Mouse (Mus musculus) forebrain, embryonic 12.5 days (tissue): ENCODE measurements around the gene Cds1. TPM values are rescaled to one million over a fixed set of nuclear protein-coding genes. Genes with fewer than 3 reads are reported as not detected.

Experiments used
- ATAC-seq: fragments of 200-750 bp; cut with Nextera tagmentation; 2 replicates; pipeline ENCODE4 v1.8.0; 2017; ENCODE audit warnings: moderate TSS enrichment; ENCODE audit not compliant: low FRiP score
- H3K27ac ChIP-seq: fragments of 300-500 bp; sonication (generic); 2 replicates; pipeline ENCODE4 v1.5.1; 2016; ENCODE audit warnings: mild to moderate bottlenecking
- H3K27me3 ChIP-seq: fragments of 300-500 bp; sonication (generic); 2 replicates; pipeline ENCODE4 v1.6.1; 2016; ENCODE audit warnings: mild to moderate bottlenecking
- H3K36me3 ChIP-seq: fragments of 300-500 bp; sonication (generic); replicated peaks from 2 replicates; pipeline ENCODE4 v1.6.1; 2016; ENCODE audit warnings: mild to moderate bottlenecking
- H3K4me1 ChIP-seq: fragments of 300-500 bp; sonication (generic); 2 replicates; pipeline ENCODE4 v1.6.1; 2016
- H3K4me2 ChIP-seq: fragments of 300-500 bp; sonication (generic); 2 replicates; pipeline ENCODE4 v1.6.1; 2016; ENCODE audit warnings: mild to moderate bottlenecking, moderate library complexity
- H3K4me3 ChIP-seq: fragments of 300-500 bp; sonication (generic); replicated peaks from 2 replicates; pipeline ENCODE4 v1.5.1; 2016; ENCODE audit warnings: mild to moderate bottlenecking
- H3K9ac ChIP-seq: fragments of 300-500 bp; sonication (generic); 2 replicates; pipeline ENCODE4 v1.6.1; 2016; ENCODE audit warnings: mild to moderate bottlenecking
- H3K9me3 ChIP-seq: fragments of 300-500 bp; sonication (generic); 2 replicates; pipeline ENCODE4 v1.6.1; 2016
- WGBS: fragments of 180-500 bp; shearing (Covaris S2); methylation state at CpG from one replicate; pipeline ENCODE4 v1.1.7; 2016; 5-methylcytosine and 5-hydroxymethylcytosine counted together
- polyA plus RNA-seq: library from polyadenylated mRNA; unstranded; fragments of >200 nt; fragmentation: Nextera tagmentation; extraction: Ambion mirVana; gene quantifications from 2 replicates; pipeline ENCODE4 v1.2.1, GENCODE M21; 2016

The Cds1 gene
- polyA plus RNA-seq, 1 experiment from 2014 or later, result 1.5 TPM

DNA sequence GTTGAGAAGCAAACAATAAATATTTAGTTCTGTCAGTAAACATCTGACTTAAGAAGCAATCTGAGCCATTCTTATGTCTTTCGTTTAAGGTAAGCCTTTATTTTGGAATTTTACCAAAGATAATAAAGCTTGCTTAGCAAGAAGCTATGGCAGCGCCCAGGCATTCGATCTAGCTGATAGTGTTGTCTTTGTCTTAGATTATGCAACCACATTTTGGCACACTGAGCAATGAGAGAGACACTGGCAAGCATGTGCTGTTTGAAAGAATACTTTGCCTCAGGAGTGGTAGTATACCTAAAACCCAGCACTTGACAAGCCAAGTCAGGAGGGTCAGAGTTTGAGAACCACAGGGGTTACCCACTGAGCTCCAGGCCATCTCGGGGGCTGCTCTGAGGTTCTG is 16.0 kb downstream of the Cds1 start:
- Histone ChIP-seq H3K4me2 (no peak overlapping the region), H3K27ac (no peak overlapping the region), H3K9me3 (no peaks in the 10 kb centered on the region), H3K4me3 (no peak overlapping the region), H3K36me3 (no peaks in the 10 kb centered on the region), H3K9ac (no peak overlapping the region), H3K4me1 (no peaks in the 10 kb centered on the region), H3K27me3 (no peaks in the 10 kb centered on the region)
- ATAC-seq, result no peak
- WGBS, result 89% methylated on average over 4 of the region's 4 CpGs

GRCm38 (mm10) chr5:101784328-101784727 is 19.4 kb downstream of the Cds1 start:
- H3K4me2 ChIP-seq, result no peak overlapping the region

GRCm38 (mm10) chr5:101784787-101785186 is 19.9 kb downstream of the Cds1 start:
- WGBS, result 84% methylated on average over 2 of the region's 2 CpGs
- no peaks in the 10 kb centered on the region for H3K9me3 ChIP-seq
- ATAC-seq, result no peak
- no peak overlapping the region for H3K9ac ChIP-seq
- no peak overlapping the region for H3K4me3 ChIP-seq
- H3K4me1 ChIP-seq, result no peaks in the 10 kb centered on the region
- no peak overlapping the region for H3K4me2 ChIP-seq
- H3K27ac ChIP-seq, result no peak overlapping the region
- H3K36me3 ChIP-seq, result no peaks in the 10 kb centered on the region
- no peaks in the 10 kb centered on the region for H3K27me3 ChIP-seq

More at GRCm38 (mm10) chr5:101784328-101784727, 19.4 kb downstream of the Cds1 start:
- Histone ChIP-seq H3K27me3 (no peaks in the 10 kb centered on the region), H3K4me1 (no peaks in the 10 kb centered on the region), H3K9me3 (no peaks in the 10 kb centered on the region), H3K4me3 (no peak overlapping the region), H3K27ac (no peak overlapping the region), H3K36me3 (no peaks in the 10 kb centered on the region), H3K9ac (no peak overlapping the region)
- WGBS, result 89% methylated on average over 3 of the region's 3 CpGs
- ATAC-seq, result no peak

GRCm38 (mm10) chr5:101785921-101786614 is 21.1 kb downstream of the Cds1 start:
- WGBS, result 63% methylated on average over 4 of the region's 4 CpGs
- no peaks in the 10 kb centered on the region for H3K9me3 ChIP-seq
- no peaks in the 10 kb centered on the region for H3K27me3 ChIP-seq
- no peak overlapping the region for H3K4me3 ChIP-seq
- no peak overlapping the region for H3K27ac ChIP-seq
- no peak for ATAC-seq
- H3K36me3 ChIP-seq, result no peaks in the 10 kb centered on the region
- no peaks in the 10 kb centered on the region for H3K4me1 ChIP-seq
- H3K4me2 ChIP-seq, result no peak overlapping the region
- no peak overlapping the region for H3K9ac ChIP-seq

GRCm38 (mm10) chr5:101789770-101790169 is 24.8 kb downstream of the Cds1 start:
- Histone ChIP-seq H3K9me3 (no peaks in the 10 kb centered on the region), H3K4me2 (no peak overlapping the region), H3K27ac (no peak overlapping the region), H3K36me3 (no peaks in the 10 kb centered on the region), H3K9ac (no peak overlapping the region), H3K4me1 (no peaks in the 10 kb centered on the region), H3K27me3 (no peaks in the 10 kb centered on the region), H3K4me3 (no peak overlapping the region)
- ATAC-seq, result no peak

- Histone ChIP-seq H3K27ac (no peak overlapping the region), H3K27me3 (no peaks in the 10 kb centered on the region), H3K9ac (no peak overlapping the region), H3K36me3 (no peaks in the 10 kb centered on the region), H3K4me3 (no peak overlapping the region), H3K4me1 (no peaks in the 10 kb centered on the region), H3K9me3 (no peaks in the 10 kb centered on the region), H3K4me2 (no peak overlapping the region)
- no peak for ATAC-seq
- 61% methylated on average over 5 of the region's 5 CpGs for WGBS
Observed at GRCm38 (mm10) chr5:101790560-101790959, 25.6 kb downstream of the Cds1 start.

DNA sequence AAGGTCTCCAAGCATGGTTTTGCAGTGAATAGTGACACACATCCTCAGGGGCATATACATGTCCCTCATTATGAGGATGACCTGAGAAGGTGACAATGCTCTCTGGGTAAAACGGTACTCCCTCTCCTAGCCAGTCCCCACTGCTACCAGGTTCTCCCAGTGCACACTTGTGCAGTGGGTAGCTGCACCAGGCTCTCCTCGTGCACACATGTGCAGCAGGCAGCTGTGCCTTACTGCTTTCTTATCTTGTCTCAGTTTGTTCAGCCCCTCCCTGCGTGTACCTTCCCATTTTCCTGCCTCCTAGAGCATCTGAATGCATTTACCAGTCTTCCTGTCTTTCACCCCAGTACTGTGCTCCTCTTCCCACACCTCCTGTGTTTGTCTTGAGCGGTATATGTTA is 27.7 kb downstream of the Cds1 start:
- H3K4me2 ChIP-seq, result no peak overlapping the region
- ATAC-seq, result no peak
- H3K4me1 ChIP-seq, result no peaks in the 10 kb centered on the region
- no peaks in the 10 kb centered on the region for H3K36me3 ChIP-seq
- WGBS, result 80% methylated on average over 4 of the region's 4 CpGs
- no peak overlapping the region for H3K27ac ChIP-seq
- no peaks in the 10 kb centered on the region for H3K9me3 ChIP-seq
- no peak overlapping the region for H3K9ac ChIP-seq
- H3K27me3 ChIP-seq, result no peaks in the 10 kb centered on the region
- H3K4me3 ChIP-seq, result no peak overlapping the region

- Histone ChIP-seq H3K27ac (no peak overlapping the region), H3K9me3 (no peaks in the 10 kb centered on the region), H3K4me3 (no peak overlapping the region), H3K9ac (no peak overlapping the region), H3K27me3 (no peaks in the 10 kb centered on the region), H3K36me3 (no peaks in the 10 kb centered on the region), H3K4me1 (no peaks in the 10 kb centered on the region), H3K4me2 (no peak overlapping the region)
- no peak for ATAC-seq
- 72% methylated on average over 2 of the region's 2 CpGs for WGBS
Observed at GRCm38 (mm10) chr5:101801891-101802290, 37.0 kb downstream of the Cds1 start.

- Histone ChIP-seq H3K27ac (no peak overlapping the region), H3K9me3 (no peaks in the 10 kb centered on the region), H3K27me3 (no peaks in the 10 kb centered on the region), H3K36me3 (no peaks in the 10 kb centered on the region), H3K4me3 (no peak overlapping the region), H3K9ac (no peak overlapping the region), H3K4me2 (no peak overlapping the region), H3K4me1 (no peaks in the 10 kb centered on the region)
- no peak for ATAC-seq
- WGBS, result 84% methylated on average over 9 of the region's 9 CpGs
Observed at GRCm38 (mm10) chr5:101802358-101803022, 37.6 kb downstream of the Cds1 start.

DNA sequence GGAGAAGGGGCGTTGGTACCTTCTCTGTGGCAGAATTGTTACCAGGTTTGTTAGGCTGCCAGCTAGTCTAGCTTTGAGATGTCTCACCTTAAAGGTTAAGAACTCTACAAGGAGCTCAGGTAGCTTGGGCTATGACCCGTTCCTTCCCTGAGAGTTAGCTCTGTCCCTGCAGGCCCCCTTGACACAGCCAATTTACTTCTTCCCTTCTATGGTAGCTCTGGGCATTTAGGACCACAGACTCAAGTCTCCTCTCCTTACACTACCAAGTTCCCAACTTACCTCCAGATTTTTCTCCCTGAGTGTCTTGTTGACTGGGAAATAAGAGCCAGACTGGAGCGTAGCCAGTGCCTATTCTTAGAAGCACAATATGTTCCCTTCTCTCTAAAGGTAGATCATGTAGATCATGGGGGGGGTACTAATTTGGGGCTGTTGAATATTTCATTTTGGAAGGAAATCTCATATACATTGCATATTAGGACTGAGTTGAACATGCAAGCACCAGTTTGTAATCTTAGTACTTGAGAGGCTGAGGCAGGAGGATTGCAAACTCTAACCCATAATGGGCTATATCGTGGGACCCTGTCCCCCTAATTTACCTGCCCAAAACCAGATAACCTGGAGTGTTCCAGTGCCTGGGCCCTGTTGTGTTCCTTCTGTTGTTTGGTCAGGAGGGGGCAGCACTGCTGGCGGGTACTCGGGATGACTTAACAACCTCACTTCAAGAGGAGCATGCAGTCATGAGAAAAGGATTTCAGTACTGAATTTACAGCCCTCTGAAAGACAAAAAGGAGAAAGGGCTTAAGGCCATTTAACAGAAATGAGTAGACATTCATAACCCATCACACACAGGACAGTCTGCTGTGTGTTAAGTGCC is 46.6 kb downstream of the Cds1 start:
- 89% methylated on average over 6 of the region's 6 CpGs for WGBS
- ATAC-seq, result no peak

DNA sequence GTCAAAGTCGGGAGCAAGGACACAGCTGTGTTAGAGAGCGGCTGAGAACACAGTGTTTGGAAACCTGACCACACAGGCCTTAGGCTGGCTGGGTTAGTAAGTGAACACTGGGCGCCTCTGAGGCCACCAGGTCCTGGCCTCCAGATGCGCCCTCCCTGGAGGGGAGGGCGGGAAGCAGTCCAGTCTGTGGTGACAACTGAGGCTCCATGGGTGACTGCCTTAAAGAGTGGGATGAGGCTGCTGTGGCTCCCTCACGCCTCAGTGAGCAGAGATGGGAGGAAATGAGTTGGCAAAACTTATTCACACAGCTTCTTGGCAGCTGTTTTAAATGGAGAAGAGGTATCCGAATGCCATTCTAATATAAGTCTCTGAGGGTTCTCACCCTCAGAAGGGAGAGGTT is 51.9 kb downstream of the Cds1 start:
- no peak overlapping the region for H3K9ac ChIP-seq
- no peak for ATAC-seq
- H3K27ac ChIP-seq, result no peak overlapping the region
- no peak overlapping the region for H3K4me3 ChIP-seq
- no peaks in the 10 kb centered on the region for H3K36me3 ChIP-seq
- H3K4me2 ChIP-seq, result no peak overlapping the region
- peaks cover 17% of the 10 kb centered on the region for H3K27me3 ChIP-seq
- no peaks in the 10 kb centered on the region for H3K9me3 ChIP-seq
- 73% methylated on average over 7 of the region's 7 CpGs for WGBS
- H3K4me1 ChIP-seq, result 0 out of 2 replicates have a peak, but pooled peaks cover 5% of the 10 kb centered on the region

More for the DNA sequence above, 46.6 kb downstream of the Cds1 start:
- no peak overlapping the region for H3K27ac ChIP-seq
- no peaks in the 10 kb centered on the region for H3K9me3 ChIP-seq
- no peaks in the 10 kb centered on the region for H3K36me3 ChIP-seq
- H3K4me2 ChIP-seq, result no peak overlapping the region
- no peak overlapping the region for H3K9ac ChIP-seq
- H3K27me3 ChIP-seq, result 0 out of 2 replicates have a peak, but pooled peaks cover under 1% of the 10 kb centered on the region
- H3K4me1 ChIP-seq, result no peaks in the 10 kb centered on the region
- H3K4me3 ChIP-seq, result no peak overlapping the region

DNA sequence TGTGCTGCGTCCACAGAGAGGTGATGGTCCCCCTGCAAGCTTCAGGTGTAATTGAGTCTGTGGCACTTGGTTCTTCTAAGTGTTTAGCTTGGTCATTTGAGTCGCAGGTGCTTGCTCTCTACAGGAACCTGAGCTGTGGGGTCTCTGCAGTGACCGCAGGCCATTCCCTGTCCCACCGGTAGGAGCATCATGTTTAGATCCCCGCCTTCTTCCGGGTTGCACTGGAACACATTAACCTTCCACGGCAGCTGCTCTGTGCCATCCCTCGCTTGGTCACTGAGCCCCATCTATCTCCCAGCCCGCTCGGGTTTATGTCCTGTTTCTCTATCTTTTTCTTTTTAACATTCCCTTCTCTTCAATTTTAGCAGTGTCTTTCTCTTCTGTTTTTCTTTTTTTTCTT is 54.3 kb downstream of the Cds1 start:
- H3K4me1 ChIP-seq, result 0 out of 2 replicates have a peak, but pooled peaks cover 5% of the 10 kb centered on the region
- no peak overlapping the region for H3K4me2 ChIP-seq
- H3K9ac ChIP-seq, result no peak overlapping the region
- no peak overlapping the region for H3K27ac ChIP-seq
- H3K36me3 ChIP-seq, result no peaks in the 10 kb centered on the region
- H3K9me3 ChIP-seq, result no peaks in the 10 kb centered on the region
- no peak overlapping the region for H3K4me3 ChIP-seq
- 51% methylated on average over 10 of the region's 10 CpGs for WGBS
- ATAC-seq, result no peak
- peaks cover 17% of the 10 kb centered on the region for H3K27me3 ChIP-seq
